Mouse (Mus musculus): Measurements from ENCODE around the gene Otud1. TPM values are rescaled to one million over a fixed set of nuclear protein-coding genes. Genes with fewer than 3 reads are reported as not detected.

Gene Otud1
- polyA plus RNA-seq, 1 experiment: 2.5 TPM

- no peak for DNase-seq (ENCODE audit: low read depth)
- no peak for TF ChIP-seq CTCF (IDR thresholded peaks at IDR 0.05; ENCODE audit: borderline replicate concordance, extremely low read depth, insufficient read depth, insufficient read length)
- TF ChIP-seq POLR2A (IDR thresholded peaks at IDR 0.05; ENCODE audit: borderline replicate concordance, extremely low read depth, insufficient read depth, insufficient read length, poor library complexity, severe bottlenecking): no peak
These were observed 1.1 kb upstream of the Otud1 start for GRCm38 (mm10) chr2:19656436-19656835.

DNA sequence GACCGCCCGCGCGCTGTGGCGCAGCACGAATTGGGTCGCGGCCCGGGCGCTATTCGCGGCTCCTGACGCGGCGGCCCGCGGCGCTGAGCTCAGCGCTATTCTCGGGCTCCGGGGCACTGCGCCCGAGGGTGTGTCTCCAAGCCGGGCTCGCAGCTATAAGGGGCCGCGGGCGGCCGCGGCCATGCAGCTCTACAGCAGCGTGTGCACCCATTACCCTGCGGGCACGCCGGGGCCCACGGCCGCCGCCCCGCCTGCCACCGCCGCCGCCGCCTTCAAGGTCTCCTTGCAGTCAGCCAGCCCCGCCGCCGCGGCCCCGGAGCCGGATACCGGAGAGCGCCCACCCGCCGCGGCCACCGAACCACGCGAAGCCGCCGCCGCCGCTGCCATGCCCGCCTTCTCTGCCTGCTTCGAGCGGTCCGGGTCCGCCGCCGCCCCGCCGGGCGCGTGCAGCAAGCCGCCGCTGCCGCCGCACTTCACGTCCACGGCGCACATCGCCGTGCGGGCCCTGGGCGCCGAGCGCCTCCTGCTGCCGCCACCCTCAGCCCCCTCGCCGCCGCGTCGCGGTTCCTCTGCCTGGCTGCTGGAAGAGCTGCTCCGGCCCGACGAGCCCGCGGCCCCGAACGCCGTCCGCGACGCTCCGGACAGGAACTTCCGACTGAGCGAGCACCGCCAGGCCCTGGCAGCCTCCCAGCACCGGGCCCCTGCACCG lies 483 bp downstream of the Otud1 start:
- DNase-seq (ENCODE audit: low read depth): peak; percentile 77

DNA sequence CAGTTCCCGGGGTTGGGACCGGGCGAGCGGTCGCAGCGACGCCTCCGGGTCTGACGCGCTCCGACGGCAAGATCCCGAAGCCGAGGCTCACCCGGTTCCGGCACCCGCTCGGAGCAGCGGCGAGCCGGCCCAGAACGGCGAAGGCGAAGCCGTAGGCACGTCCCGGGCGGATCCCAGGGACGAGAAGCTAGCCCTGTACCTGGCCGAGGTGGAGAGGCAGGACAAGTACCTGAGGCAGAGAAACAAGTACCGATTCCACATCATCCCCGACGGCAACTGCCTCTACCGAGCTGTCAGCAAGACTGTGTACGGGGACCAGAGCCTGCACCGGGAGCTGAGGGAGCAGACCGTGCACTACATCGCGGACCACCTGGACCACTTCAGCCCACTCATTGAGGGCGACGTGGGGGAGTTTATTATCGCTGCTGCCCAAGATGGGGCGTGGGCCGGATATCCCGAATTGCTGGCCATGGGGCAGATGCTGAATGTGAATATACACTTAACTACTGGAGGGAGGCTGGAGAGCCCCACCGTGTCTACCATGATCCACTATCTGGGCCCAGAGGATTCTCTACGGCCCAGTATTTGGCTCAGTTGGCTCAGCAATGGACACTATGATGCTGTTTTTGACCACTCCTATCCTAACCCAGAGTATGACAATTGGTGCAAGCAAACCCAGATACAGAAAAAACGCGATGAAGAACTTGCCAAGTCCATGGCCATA lies 1.3 kb downstream of the Otud1 start:
- TF ChIP-seq POLR2A (IDR thresholded peaks at IDR 0.05; ENCODE audit: borderline replicate concordance, extremely low read depth, insufficient read depth, insufficient read length, poor library complexity, severe bottlenecking): no peak
- TF ChIP-seq CTCF (IDR thresholded peaks at IDR 0.05; ENCODE audit: borderline replicate concordance, extremely low read depth, insufficient read depth, insufficient read length): no peak
- DNase-seq (ENCODE audit: low read depth): peak; percentile 55

More for the DNA sequence above, 483 bp downstream of the Otud1 start:
- TF ChIP-seq CTCF (IDR thresholded peaks at IDR 0.05; ENCODE audit: borderline replicate concordance, extremely low read depth, insufficient read depth, insufficient read length): no peak
- TF ChIP-seq POLR2A (IDR thresholded peaks at IDR 0.05; ENCODE audit: borderline replicate concordance, extremely low read depth, insufficient read depth, insufficient read length, poor library complexity, severe bottlenecking): no peak

DNA sequence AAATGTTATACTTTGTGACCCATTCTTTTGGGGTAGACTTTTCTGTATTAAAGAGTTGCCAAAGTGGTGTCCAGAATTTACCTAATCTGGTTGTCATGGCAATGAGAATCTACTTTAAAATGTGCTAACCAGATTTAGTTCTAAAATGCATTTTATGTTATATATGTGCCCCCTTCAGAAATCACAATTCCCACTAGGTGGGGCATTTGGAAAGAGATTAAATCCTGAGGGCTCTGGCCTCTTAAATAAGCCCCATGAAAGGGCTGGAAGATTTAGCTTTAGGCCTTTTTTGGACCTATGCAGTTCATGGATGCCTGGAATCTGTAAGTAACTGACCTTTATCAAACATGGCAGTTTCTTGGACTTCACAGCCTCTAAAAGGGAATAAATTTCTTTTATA lies 3.3 kb downstream of the Otud1 start:
- TF ChIP-seq POLR2A (IDR thresholded peaks at IDR 0.05; ENCODE audit: borderline replicate concordance, extremely low read depth, insufficient read depth, insufficient read length, poor library complexity, severe bottlenecking): no peak
- no peak for TF ChIP-seq CTCF (IDR thresholded peaks at IDR 0.05; ENCODE audit: borderline replicate concordance, extremely low read depth, insufficient read depth, insufficient read length)
- DNase-seq (ENCODE audit: low read depth): peak; percentile 14

- TF ChIP-seq CTCF (IDR thresholded peaks at IDR 0.05; ENCODE audit: borderline replicate concordance, extremely low read depth, insufficient read depth, insufficient read length): no peak
- no peak for TF ChIP-seq POLR2A (IDR thresholded peaks at IDR 0.05; ENCODE audit: borderline replicate concordance, extremely low read depth, insufficient read depth, insufficient read length, poor library complexity, severe bottlenecking)
- DNase-seq (ENCODE audit: low read depth): no peak
These were observed 5.7 kb downstream of the Otud1 start for GRCm38 (mm10) chr2:19663146-19663848.

DNA sequence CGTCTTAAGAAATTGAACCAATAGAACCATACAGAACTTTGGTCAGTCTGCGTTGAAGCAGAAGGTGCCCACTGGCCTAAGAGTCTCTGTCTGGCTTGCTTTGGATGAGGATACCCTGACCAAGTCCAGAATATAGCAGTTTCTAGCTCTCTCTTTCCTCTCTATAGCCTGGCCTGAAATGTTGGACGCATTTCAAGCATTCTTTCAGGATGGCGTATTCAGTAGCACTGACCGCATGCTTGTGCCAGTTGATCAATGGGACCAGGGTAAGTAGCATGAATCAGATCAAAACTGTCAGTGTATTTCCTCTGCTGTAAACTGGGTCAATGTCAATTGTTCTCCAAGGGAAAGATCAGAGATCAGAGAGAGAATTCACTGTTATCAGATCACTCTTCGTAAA lies 6.6 kb downstream of the Otud1 start:
- TF ChIP-seq CTCF (IDR thresholded peaks at IDR 0.05; ENCODE audit: borderline replicate concordance, extremely low read depth, insufficient read depth, insufficient read length) (no peak), POLR2A (IDR thresholded peaks at IDR 0.05; ENCODE audit: borderline replicate concordance, extremely low read depth, insufficient read depth, insufficient read length, poor library complexity, severe bottlenecking) (no peak)
- peak; percentile 83 for DNase-seq (ENCODE audit: low read depth)

DNA sequence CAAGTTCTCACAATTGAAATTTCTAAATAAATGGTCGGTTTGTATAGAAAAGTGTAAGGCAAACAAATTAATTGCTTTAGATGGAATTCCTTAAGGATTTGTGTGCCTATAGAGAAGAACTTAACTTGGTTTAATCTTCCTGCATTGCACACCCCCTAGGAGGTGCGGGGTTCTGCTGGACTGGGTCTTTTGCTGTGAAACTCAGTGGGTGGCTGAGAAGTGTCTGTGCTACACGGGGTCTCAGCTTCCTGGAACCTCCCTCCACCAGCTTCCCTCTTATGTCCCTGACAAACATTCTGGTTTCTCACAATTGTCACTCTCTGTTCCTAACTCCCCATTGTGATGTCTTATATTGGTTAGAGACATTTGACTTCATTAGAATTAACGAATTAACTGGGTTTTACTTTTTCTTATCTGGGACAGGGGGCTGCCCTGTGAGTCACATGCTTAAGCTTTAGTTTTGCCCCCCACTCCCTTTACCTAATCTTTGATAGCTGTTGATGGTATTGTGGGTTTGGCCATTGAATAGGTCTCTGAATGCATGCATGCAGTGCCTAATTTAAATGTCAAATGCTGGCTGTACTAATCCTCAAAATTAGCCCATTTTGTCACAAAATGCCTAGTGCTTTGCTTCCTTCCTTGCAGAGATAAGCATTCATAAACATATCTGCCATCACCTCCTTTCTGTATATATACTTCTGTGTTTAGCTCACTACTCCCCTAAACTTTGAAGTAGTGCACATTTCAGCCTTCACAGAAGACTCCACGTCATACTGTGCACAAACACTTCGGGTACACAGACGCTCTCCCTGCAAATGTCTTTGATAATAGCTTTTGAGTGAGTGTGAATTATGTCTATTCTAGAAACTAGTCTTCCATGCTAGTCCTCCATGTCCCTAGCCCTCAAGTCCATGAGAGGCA lies 7.3 kb downstream of the Otud1 start:
- TF ChIP-seq POLR2A (IDR thresholded peaks at IDR 0.05; ENCODE audit: borderline replicate concordance, extremely low read depth, insufficient read depth, insufficient read length, poor library complexity, severe bottlenecking) (no peak), CTCF (IDR thresholded peaks at IDR 0.05; ENCODE audit: borderline replicate concordance, extremely low read depth, insufficient read depth, insufficient read length) (no peak)
- peak; percentile 24 for DNase-seq (ENCODE audit: low read depth)

DNA sequence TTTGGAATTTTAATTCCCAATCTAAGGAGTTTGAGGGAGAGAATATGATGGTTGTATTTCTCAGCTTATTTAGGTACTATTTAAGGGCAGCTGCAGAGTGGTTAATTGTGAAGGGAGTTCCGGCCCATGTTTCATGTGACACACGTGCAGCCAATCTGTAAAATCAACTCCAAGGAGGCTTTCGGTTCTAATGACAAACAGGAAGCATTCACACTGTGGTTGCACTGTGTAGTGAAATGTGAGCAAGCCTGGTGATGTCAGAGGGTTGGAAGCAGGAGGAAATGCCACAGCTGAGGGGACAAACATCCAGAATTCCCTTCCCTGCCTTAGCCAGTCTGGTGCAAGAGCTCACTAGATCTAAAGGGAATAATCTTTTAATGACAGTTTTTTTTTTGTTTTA lies 8.3 kb downstream of the Otud1 start:
- DNase-seq (ENCODE audit: low read depth): peak; percentile 58
- TF ChIP-seq POLR2A (IDR thresholded peaks at IDR 0.05; ENCODE audit: borderline replicate concordance, extremely low read depth, insufficient read depth, insufficient read length, poor library complexity, severe bottlenecking) (no peak), CTCF (IDR thresholded peaks at IDR 0.05; ENCODE audit: borderline replicate concordance, extremely low read depth, insufficient read depth, insufficient read length) (no peak)

GRCm38 (mm10) chr2:19670851-19671688 lies 13.5 kb downstream of the Otud1 start:
- no peak for TF ChIP-seq CTCF (IDR thresholded peaks at IDR 0.05; ENCODE audit: borderline replicate concordance, extremely low read depth, insufficient read depth, insufficient read length)
- no peak for TF ChIP-seq POLR2A (IDR thresholded peaks at IDR 0.05; ENCODE audit: borderline replicate concordance, extremely low read depth, insufficient read depth, insufficient read length, poor library complexity, severe bottlenecking)
- DNase-seq (ENCODE audit: low read depth): no peak

- DNase-seq (ENCODE audit: low read depth): no peak
- TF ChIP-seq POLR2A (IDR thresholded peaks at IDR 0.05; ENCODE audit: borderline replicate concordance, extremely low read depth, insufficient read depth, insufficient read length, poor library complexity, severe bottlenecking) (no peak), CTCF (IDR thresholded peaks at IDR 0.05; ENCODE audit: borderline replicate concordance, extremely low read depth, insufficient read depth, insufficient read length) (peak; percentile 32; the same call in 1 of the 2 replicates)
These were observed 25.4 kb downstream of the Otud1 start for GRCm38 (mm10) chr2:19682997-19683396.
